Mouse (Mus musculus) intestine, embryonic 16.5 days (tissue): ENCODE results near the gene Slc22a23. TPM values are rescaled to one million over a fixed set of nuclear protein-coding genes. Genes with fewer than 3 reads are reported as not detected.

Experiments
- ATAC-seq: fragments of 200-750 bp; cut with Nextera tagmentation; 2 replicates; pipeline ENCODE4 v1.8.0; 2017; ENCODE audit warnings: moderate TSS enrichment, moderate library complexity
- H3K27ac ChIP-seq: fragments of 300-500 bp; sonication (generic); 2 replicates; pipeline ENCODE4 v1.5.1; 2014; ENCODE audit warnings: mild to moderate bottlenecking, low read length
- H3K27me3 ChIP-seq: fragments of 300-500 bp; sonication (generic); replicated peaks from 2 replicates; pipeline ENCODE4 v1.6.1; 2014; ENCODE audit warnings: low read length, control low read depth, mixed read lengths; ENCODE audit not compliant: control insufficient read depth, insufficient read depth
- H3K36me3 ChIP-seq: fragments of 300-500 bp; sonication (generic); 2 replicates; pipeline ENCODE4 v1.6.1; 2014; ENCODE audit warnings: low read length, control low read depth; ENCODE audit not compliant: control insufficient read depth, insufficient read depth
- H3K4me1 ChIP-seq: fragments of 300-500 bp; sonication (generic); 2 replicates; pipeline ENCODE4 v1.6.1; 2014; ENCODE audit warnings: low read length, control low read depth, mixed read lengths; ENCODE audit not compliant: control insufficient read depth, insufficient read depth
- H3K4me2 ChIP-seq: fragments of 300-500 bp; sonication (generic); 2 replicates; pipeline ENCODE4 v1.6.1; 2014; ENCODE audit warnings: low read depth, low read length, control low read depth
- H3K4me3 ChIP-seq: fragments of 300-500 bp; sonication (generic); 2 replicates; pipeline ENCODE4 v1.5.1; 2014; ENCODE audit warnings: mild to moderate bottlenecking, low read length
- H3K9ac ChIP-seq: fragments of 300-500 bp; sonication (generic); 2 replicates; pipeline ENCODE4 v1.6.1; 2014; ENCODE audit warnings: low read depth, low read length
- H3K9me3 ChIP-seq: fragments of 300-500 bp; sonication (generic); 2 replicates; pipeline ENCODE4 v1.6.1; 2016; ENCODE audit warnings: low read length, control low read depth; ENCODE audit not compliant: control insufficient read depth
- WGBS: fragments of 180-500 bp; shearing (Covaris S2); extraction: QIAGEN DNeasy Blood & Tissue Kit; methylation state at CpG from one replicate; pipeline ENCODE4 v1.1.7; 2014; 5-methylcytosine and 5-hydroxymethylcytosine counted together
- polyA plus RNA-seq: library from polyadenylated mRNA; unstranded; fragments of >200 nt; fragmentation: Nextera tagmentation; extraction: Ambion mirVana; gene quantifications from 2 replicates; pipeline ENCODE4 v1.2.1, GENCODE M21; 2015

Slc22a23 gene
- polyA plus RNA-seq, 1 experiment from 2014 or later: 2.2 TPM

DNA sequence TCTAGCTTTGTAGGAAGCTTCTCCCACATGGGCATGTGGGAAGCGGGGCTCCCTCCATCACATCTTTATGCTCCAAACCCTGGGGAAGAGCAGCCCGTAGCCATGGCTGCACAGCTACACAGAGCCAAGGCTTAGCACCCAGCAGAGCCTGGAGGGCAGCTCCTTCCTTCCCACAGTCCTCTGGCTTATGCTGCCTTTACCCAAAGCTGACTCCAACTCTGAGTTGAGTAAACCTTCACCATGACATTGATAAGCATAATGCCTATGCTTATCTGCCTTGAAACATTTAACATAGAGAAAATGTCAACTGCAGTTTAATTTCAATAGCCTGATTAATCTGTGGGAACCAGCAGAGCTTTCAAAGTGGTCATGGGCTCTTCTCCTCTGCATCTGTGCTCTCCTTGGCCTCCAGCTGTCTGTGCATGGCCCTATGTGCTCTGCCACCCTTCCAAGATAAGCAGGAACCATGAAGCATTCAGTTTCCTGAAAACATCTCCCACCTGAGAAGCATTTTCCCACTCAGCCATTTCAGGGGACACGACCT is 79.9 kb downstream of the Slc22a23 start:
- WGBS: 89% methylated on average over 3 of the region's 3 CpGs
- Histone ChIP-seq H3K9ac (no peak overlapping the region), H3K4me2 (no peak overlapping the region), H3K27ac (no peak overlapping the region), H3K36me3 (no peaks in the 10 kb centered on the region), H3K9me3 (no peaks in the 10 kb centered on the region), H3K27me3 (no peaks in the 10 kb centered on the region), H3K4me1 (peaks cover 6% of the 10 kb centered on the region; the same call in 1 of the 2 replicates), H3K4me3 (no peak overlapping the region)
- no peak for ATAC-seq

DNA sequence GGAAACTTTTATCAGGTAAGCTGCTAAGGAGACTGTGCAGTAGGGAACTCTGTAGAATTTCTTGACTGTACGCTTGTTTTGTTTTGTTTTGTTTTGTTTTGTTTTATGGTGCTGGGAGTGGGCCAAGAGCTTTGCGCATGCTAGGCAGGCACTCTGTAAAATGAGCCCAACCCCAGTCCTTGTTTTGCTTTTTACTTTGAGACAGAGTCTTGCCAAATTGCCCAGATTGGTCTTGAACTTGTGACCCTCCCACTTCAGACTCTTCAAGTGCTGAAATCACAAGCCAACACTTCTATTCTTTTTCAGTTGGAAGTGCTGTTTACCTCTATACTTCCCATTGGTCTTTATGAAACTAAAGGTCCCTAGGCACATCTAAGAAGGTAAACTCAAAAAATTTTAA is 80.5 kb downstream of the Slc22a23 start:
- no peak for ATAC-seq
- Histone ChIP-seq H3K9ac (no peak overlapping the region), H3K4me3 (no peak overlapping the region), H3K4me2 (no peak overlapping the region), H3K27ac (no peak overlapping the region), H3K4me1 (peaks cover 6% of the 10 kb centered on the region; the same call in 1 of the 2 replicates), H3K27me3 (no peaks in the 10 kb centered on the region), H3K9me3 (no peaks in the 10 kb centered on the region), H3K36me3 (no peaks in the 10 kb centered on the region)
- WGBS: 74% methylated on average over 2 of the region's 2 CpGs

DNA sequence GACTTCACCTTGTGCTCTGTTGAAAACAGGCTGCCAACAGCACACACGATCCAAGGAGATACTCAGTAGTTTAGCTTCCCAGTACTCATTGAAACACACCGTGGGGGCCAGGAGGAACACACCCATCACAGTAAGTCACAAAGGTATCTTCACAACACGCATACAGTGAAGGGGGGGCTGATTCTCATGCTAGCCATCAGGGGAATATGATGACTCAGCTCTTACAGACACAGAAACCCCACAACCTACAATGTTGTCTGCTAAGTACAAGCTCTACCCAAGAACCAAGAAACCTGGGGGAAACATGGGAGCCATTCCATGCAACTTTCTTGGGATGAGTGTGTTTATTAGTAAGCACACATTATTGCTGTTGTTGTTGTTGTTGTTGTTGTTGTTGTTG is 86.2 kb downstream of the Slc22a23 start:
- H3K27ac ChIP-seq: no peak overlapping the region
- H3K4me3 ChIP-seq: no peak overlapping the region
- H3K9me3 ChIP-seq: no peaks in the 10 kb centered on the region
- no peak overlapping the region for H3K4me2 ChIP-seq
- ATAC-seq: no peak
- H3K27me3 ChIP-seq: no peaks in the 10 kb centered on the region
- H3K9ac ChIP-seq: no peak overlapping the region
- WGBS: 80% methylated on average over 3 of the region's 3 CpGs
- no peaks in the 10 kb centered on the region for H3K36me3 ChIP-seq
- peaks cover 11% of the 10 kb centered on the region; the same call in 1 of the 2 replicates for H3K4me1 ChIP-seq

DNA sequence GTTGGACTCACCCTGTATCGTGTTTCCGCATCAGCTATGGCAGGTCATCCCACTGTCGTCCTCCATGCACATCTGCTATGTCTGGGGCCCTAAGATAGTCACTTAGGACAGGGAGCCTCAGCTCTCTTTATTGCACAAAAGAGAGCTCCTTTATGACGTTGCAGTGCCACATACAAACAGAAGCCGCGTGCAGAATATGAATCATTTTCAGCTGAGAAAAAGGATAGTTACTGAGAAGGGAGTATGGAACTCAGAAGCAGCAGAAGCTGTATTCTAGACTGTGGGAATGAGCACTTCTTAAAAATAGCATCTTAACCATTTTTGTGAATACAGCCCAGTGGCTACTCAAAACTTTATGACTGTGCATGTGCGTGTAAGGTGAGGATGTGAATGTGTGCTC is 87.8 kb downstream of the Slc22a23 start:
- WGBS: 78% methylated on average over 7 of the region's 7 CpGs
- H3K27me3 ChIP-seq: no peaks in the 10 kb centered on the region
- H3K9me3 ChIP-seq: no peaks in the 10 kb centered on the region
- H3K9ac ChIP-seq: no peak overlapping the region
- no peak overlapping the region for H3K4me3 ChIP-seq
- no peak for ATAC-seq
- no peaks in the 10 kb centered on the region for H3K36me3 ChIP-seq
- no peak overlapping the region for H3K4me2 ChIP-seq
- no peak overlapping the region for H3K27ac ChIP-seq
- H3K4me1 ChIP-seq: peaks cover 11% of the 10 kb centered on the region; the same call in 1 of the 2 replicates

DNA sequence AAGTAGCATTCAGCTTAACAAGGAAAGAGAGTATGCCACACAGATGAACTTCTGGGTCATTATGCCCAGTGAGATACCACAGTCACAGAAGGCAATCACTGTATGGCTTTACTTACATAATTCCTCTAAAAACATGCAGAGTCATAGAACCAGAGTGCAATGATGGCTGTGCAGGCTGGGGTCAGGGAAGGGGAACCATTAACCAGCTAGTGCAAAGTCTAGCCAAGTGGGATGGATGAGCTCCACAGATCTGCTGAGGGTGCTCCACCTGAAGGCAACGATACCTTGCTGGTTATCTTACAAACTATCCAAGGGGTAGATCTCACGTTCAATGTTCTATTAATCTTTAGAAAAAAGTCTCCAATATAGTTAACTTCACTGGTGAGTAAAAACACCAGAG is 88.3 kb downstream of the Slc22a23 start:
- Histone ChIP-seq H3K36me3 (no peaks in the 10 kb centered on the region), H3K4me3 (no peak overlapping the region), H3K4me2 (no peak overlapping the region), H3K4me1 (peaks cover 11% of the 10 kb centered on the region; the same call in 1 of the 2 replicates), H3K27ac (no peak overlapping the region), H3K9ac (no peak overlapping the region), H3K9me3 (no peaks in the 10 kb centered on the region), H3K27me3 (no peaks in the 10 kb centered on the region)
- 89% methylated on average over 2 of the region's 2 CpGs for WGBS
- ATAC-seq: peak; percentile 23; the same call in 1 of the 2 replicates

DNA sequence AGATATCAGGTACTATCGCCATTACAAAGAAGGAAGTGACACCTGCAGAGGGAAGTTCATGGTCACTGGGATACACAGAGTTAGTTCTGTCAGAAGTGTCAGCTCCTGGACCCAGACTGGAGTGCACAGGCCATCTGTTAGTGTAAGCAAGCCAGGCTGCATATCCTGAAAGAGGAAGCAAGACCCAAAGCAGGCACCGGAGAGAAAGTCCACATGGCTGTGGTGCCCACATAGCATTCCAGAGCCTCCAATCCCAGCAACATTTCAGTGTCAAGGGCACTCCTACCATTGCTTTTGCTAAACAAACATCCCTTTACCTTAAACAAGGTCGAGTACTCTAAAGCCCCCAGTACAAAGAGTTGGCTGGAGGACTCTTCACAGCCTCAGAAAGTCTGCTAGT is 89.7 kb downstream of the Slc22a23 start:
- Histone ChIP-seq H3K27ac (no peak overlapping the region), H3K4me2 (no peak overlapping the region), H3K27me3 (no peaks in the 10 kb centered on the region), H3K4me3 (no peak overlapping the region), H3K36me3 (no peaks in the 10 kb centered on the region), H3K4me1 (peaks cover 11% of the 10 kb centered on the region; the same call in 1 of the 2 replicates), H3K9me3 (no peaks in the 10 kb centered on the region), H3K9ac (no peak overlapping the region)
- 34% methylated on average over 3 of the region's 3 CpGs for WGBS
- peak; percentile 54 for ATAC-seq

DNA sequence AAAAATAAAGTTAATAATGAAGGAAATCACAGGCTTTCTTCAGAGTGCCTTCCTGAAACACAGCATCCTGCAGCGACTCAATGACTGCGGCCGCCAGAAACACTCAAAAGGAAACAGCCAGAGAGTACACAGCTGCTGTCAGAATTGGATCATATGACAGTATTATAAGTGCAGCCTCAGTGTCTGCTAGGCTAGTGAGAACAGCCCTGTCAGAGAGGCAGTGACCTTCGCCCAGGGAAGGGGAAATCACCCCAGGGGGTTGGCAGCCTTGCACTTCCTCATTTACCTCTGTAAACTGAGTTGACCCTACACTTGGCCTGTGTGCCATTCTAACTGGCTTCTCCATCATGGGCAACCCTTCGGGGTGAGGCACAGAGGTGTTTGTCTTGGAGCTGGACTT is 90.3 kb downstream of the Slc22a23 start:
- no peak overlapping the region for H3K4me3 ChIP-seq
- no peak overlapping the region for H3K4me2 ChIP-seq
- H3K4me1 ChIP-seq: peaks cover 11% of the 10 kb centered on the region; the same call in 1 of the 2 replicates
- no peaks in the 10 kb centered on the region for H3K9me3 ChIP-seq
- no peaks in the 10 kb centered on the region for H3K36me3 ChIP-seq
- 37% methylated on average over 5 of the region's 5 CpGs for WGBS
- H3K27me3 ChIP-seq: no peaks in the 10 kb centered on the region
- H3K27ac ChIP-seq: peak overlapping the region; percentile 26; the same call in 1 of the 2 replicates
- ATAC-seq: peak; percentile 90
- H3K9ac ChIP-seq: no peak overlapping the region

DNA sequence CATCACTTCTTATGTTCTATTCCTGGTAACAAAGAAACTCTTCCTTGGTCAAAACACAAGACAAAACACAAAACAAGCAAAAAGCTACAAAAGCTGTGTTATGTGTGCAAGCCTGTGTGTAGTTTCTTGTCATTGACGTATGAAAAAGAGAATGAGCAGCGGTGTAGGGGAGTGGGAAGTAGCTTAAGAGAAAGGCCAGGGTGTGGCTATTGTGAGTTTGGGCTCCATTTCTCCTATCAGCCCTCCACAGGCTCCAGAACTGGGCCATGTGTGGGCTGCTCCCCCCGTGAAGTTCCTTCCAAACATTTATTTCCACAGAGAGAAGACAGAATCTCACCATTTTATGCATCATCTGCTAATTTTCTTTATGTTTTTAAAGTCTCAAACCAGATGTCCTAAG is 91.2 kb downstream of the Slc22a23 start:
- no peaks in the 10 kb centered on the region for H3K27me3 ChIP-seq
- WGBS: 80% methylated on average over 3 of the region's 3 CpGs
- H3K9ac ChIP-seq: no peak overlapping the region
- H3K27ac ChIP-seq: no peak overlapping the region
- H3K4me3 ChIP-seq: no peak overlapping the region
- no peaks in the 10 kb centered on the region for H3K9me3 ChIP-seq
- H3K4me2 ChIP-seq: no peak overlapping the region
- no peaks in the 10 kb centered on the region for H3K36me3 ChIP-seq
- ATAC-seq: no peak
- peaks cover 11% of the 10 kb centered on the region; the same call in 1 of the 2 replicates for H3K4me1 ChIP-seq

DNA sequence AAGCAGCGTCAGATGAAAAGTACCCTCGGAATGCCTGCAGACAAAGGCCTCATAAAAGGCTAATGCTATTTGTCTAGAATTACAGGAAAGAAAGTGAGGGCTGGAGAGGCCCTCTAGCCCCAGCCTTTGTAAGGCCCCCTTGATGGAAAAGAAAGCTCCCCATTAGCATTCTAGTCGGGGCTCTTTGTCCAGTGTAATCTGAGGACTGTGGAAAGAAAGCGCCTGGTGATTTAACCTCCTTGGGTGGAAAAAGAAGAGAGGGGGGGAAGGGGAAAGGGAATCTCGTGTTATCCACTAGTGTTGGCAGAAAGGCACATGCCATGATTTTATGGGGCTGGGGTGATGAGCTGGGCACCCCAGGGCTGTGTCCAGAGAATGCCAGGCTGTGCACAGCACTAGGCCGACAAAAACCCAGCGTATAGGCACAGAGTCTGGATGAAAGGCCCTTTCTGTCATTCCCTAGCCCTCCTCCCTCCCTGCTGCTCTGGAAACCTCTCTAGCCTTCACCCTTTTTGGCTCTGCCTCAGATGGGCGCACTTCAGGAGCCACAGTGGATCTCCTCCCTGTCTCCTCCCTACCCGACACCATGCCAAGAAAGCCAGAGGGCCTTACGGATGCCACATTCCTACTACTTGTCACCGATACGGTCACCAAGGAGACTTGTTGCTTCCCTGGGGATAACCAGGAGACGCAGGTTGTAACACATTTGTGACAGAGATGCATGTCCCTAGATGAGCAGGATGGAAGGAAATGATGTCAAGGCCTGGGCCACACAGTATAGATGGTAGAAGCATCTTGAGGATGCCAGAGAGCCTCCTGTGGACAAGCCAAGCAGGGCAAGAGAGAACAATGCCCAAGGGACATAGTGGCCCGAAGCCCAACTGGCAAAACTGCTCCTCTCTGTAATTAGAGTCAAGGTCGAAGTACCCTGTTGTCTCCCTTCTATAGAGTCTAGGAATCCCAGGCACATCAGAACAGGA is 95.8 kb downstream of the Slc22a23 start:
- peak; percentile 33 for ATAC-seq
- Histone ChIP-seq H3K4me2 (no peak overlapping the region), H3K4me1 (peaks cover 8% of the 10 kb centered on the region), H3K27ac (no peak overlapping the region), H3K9ac (no peak overlapping the region), H3K9me3 (no peaks in the 10 kb centered on the region), H3K27me3 (no peaks in the 10 kb centered on the region), H3K36me3 (no peaks in the 10 kb centered on the region), H3K4me3 (no peak overlapping the region)
- WGBS: 55% methylated on average over 15 of the region's 15 CpGs
